Mouse (Mus musculus): ENCODE measurements at regions not wholly inside any gene's neighbourhood (a gene's known extent, or its start where the extent isn't known, plus 50 kb on each side); places are given as distances from the start of the nearest gene placed in this dataset.

GRCm38 (mm10) chr10:37668827-37669226 lies 530.1 kb upstream of the Marcks start:
- 44% methylated on average over 2 of the region's 2 CpGs for WGBS
- Histone ChIP-seq H3K4me1 (ENCODE audit: control insufficient read depth, insufficient read depth, low read length) (peaks cover 18% of the 10 kb centered on the region), H3K4me2 (ENCODE audit: low read length) (no peak overlapping the region), H3K27me3 (ENCODE audit: control insufficient read depth, insufficient read depth, low read length) (no peaks in the 10 kb centered on the region), H3K9ac (replicated peaks; ENCODE audit: low read length) (no peak overlapping the region), H3K9me3 (ENCODE audit: control insufficient read depth, low read length) (no peaks in the 10 kb centered on the region), H3K27ac (replicated peaks; ENCODE audit: low read depth, low read length) (no peak overlapping the region), H3K36me3 (ENCODE audit: control insufficient read depth, insufficient read depth, low read length) (no peaks in the 10 kb centered on the region), H3K4me3 (replicated peaks; ENCODE audit: low read depth, low read length) (no peak overlapping the region)
- ATAC-seq (ENCODE audit: low FRiP score, low TSS enrichment): no peak
- DNase-seq: peak; percentile 60

- 7% methylated on average over 7 of the region's 7 CpGs for WGBS
- Histone ChIP-seq H3K27me3 (ENCODE audit: control insufficient read depth, insufficient read depth, low read length) (no peaks in the 10 kb centered on the region), H3K4me3 (replicated peaks; ENCODE audit: low read depth, low read length) (no peak overlapping the region), H3K9me3 (ENCODE audit: control insufficient read depth, low read length) (no peaks in the 10 kb centered on the region), H3K27ac (replicated peaks; ENCODE audit: low read depth, low read length) (0 out of 2 replicates have a peak overlapping the region, but pooled peaks have one; percentile 20), H3K4me2 (ENCODE audit: low read length) (no peak overlapping the region), H3K36me3 (ENCODE audit: control insufficient read depth, insufficient read depth, low read length) (no peaks in the 10 kb centered on the region), H3K9ac (replicated peaks; ENCODE audit: low read length) (no peak overlapping the region), H3K4me1 (ENCODE audit: control insufficient read depth, insufficient read depth, low read length) (peaks cover 18% of the 10 kb centered on the region)
- ATAC-seq (ENCODE audit: low FRiP score, low TSS enrichment) (peak; percentile 75), DNase-seq (peak; percentile 45)
Observed at GRCm38 (mm10) chr10:37667031-37667745, 528.5 kb upstream of the Marcks start.

- Histone ChIP-seq H3K9me3 (ENCODE audit: control insufficient read depth, low read length) (no peaks in the 10 kb centered on the region), H3K9ac (replicated peaks; ENCODE audit: low read length) (no peak overlapping the region), H3K4me2 (ENCODE audit: low read length) (no peak overlapping the region), H3K36me3 (ENCODE audit: control insufficient read depth, insufficient read depth, low read length) (no peaks in the 10 kb centered on the region), H3K4me1 (ENCODE audit: control insufficient read depth, insufficient read depth, low read length) (peaks cover 18% of the 10 kb centered on the region), H3K27me3 (ENCODE audit: control insufficient read depth, insufficient read depth, low read length) (no peaks in the 10 kb centered on the region), H3K27ac (replicated peaks; ENCODE audit: low read depth, low read length) (no peak overlapping the region), H3K4me3 (replicated peaks; ENCODE audit: low read depth, low read length) (no peak overlapping the region)
- peak; percentile 29 for DNase-seq
- peak; percentile 35; the same call in 1 of the 2 replicates for ATAC-seq (ENCODE audit: low FRiP score, low TSS enrichment)
- WGBS: 9% methylated on average over 2 of the region's 2 CpGs
Observed at GRCm38 (mm10) chr10:37666535-37666934, 527.8 kb upstream of the Marcks start.

DNA sequence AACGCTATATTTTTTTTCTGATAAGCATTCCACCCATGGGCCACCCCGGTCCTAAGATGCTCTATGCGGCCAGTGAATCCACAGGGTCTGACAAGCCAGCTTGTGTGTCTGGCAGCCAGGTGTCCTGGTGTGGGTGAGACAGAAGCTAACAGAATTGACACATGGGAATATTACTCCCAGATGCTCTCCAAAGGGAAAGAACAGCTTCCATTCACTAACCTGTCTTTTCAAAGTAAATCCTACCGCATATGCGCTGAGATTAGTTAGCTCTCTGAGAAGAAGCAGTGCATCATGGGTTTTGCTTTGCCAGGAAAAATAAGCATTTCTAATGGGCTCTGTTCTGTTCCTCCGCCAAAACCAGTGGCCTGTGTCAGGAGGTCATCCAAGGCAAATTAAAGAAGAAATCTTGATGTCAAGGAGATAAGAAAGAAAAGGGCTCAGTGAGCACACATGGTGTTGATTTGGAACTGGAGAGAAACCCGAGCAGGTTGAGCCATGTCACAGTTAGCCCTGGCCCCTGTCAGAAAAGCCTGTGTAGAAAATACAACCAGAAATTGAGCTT lies 498.4 kb upstream of the Marcks start:
- H3K9me3 ChIP-seq (ENCODE audit: control insufficient read depth, low read length): no peaks in the 10 kb centered on the region
- no peak overlapping the region for H3K27ac ChIP-seq (replicated peaks; ENCODE audit: low read depth, low read length)
- H3K4me3 ChIP-seq (replicated peaks; ENCODE audit: low read depth, low read length): no peak overlapping the region
- no peaks in the 10 kb centered on the region for H3K27me3 ChIP-seq (ENCODE audit: control insufficient read depth, insufficient read depth, low read length)
- 48% methylated on average over 7 of the region's 7 CpGs for WGBS
- no peak for DNase-seq
- no peak for ATAC-seq (ENCODE audit: low FRiP score, low TSS enrichment)
- H3K4me1 ChIP-seq (ENCODE audit: control insufficient read depth, insufficient read depth, low read length): no peaks in the 10 kb centered on the region
- H3K4me2 ChIP-seq (ENCODE audit: low read length): no peak overlapping the region
- H3K9ac ChIP-seq (replicated peaks; ENCODE audit: low read length): no peak overlapping the region
- H3K36me3 ChIP-seq (ENCODE audit: control insufficient read depth, insufficient read depth, low read length): no peaks in the 10 kb centered on the region

DNA sequence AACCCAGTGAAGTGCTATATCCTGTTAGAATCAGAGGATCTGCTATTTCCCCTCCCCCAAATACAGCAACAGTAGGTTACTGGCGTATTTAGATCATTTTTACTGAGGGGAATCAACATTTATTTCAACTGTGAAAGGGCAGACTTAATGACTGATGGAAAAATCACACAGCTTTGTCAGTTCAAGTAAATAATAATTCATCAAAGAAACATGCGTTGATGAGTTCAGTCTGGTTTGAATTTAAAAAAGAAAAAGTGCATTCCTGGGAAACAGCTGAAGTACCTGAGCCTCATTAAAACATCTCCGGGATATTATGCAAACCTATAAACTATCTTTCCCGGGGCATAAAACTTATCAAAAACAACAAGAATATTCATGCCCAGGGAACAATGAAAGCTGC lies 497.7 kb upstream of the Marcks start:
- H3K27me3 ChIP-seq (ENCODE audit: control insufficient read depth, insufficient read depth, low read length): no peaks in the 10 kb centered on the region
- 89% methylated on average over 4 of the region's 4 CpGs for WGBS
- H3K27ac ChIP-seq (replicated peaks; ENCODE audit: low read depth, low read length): no peak overlapping the region
- no peak overlapping the region for H3K4me3 ChIP-seq (replicated peaks; ENCODE audit: low read depth, low read length)
- ATAC-seq (ENCODE audit: low FRiP score, low TSS enrichment): no peak
- no peak overlapping the region for H3K4me2 ChIP-seq (ENCODE audit: low read length)
- no peaks in the 10 kb centered on the region for H3K9me3 ChIP-seq (ENCODE audit: control insufficient read depth, low read length)
- no peaks in the 10 kb centered on the region for H3K36me3 ChIP-seq (ENCODE audit: control insufficient read depth, insufficient read depth, low read length)
- H3K9ac ChIP-seq (replicated peaks; ENCODE audit: low read length): no peak overlapping the region
- DNase-seq: no peak
- no peaks in the 10 kb centered on the region for H3K4me1 ChIP-seq (ENCODE audit: control insufficient read depth, insufficient read depth, low read length)

DNA sequence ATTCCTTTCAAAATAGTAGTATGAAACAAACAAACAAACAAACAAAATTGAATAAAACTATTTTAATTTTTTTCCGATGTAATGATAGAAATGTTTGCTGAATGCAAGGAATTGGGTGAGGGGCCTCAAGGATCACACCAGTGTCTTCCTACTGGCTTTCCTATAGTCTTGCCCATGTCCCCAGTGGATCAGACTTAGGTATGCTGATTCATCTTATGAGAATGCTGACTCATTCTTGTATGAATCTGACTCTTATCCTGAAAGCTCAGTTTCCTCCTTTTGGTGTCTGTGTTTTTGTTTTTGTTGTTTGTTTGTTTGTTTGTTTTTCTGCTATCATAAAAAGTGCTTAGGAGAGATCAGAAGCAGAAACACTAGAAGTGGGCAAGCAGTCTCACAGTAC lies 491.7 kb upstream of the Marcks start:
- 98% methylated on average over 1 of the region's 1 CpGs for WGBS
- Histone ChIP-seq H3K9me3 (ENCODE audit: control insufficient read depth, low read length) (no peaks in the 10 kb centered on the region), H3K27ac (replicated peaks; ENCODE audit: low read depth, low read length) (no peak overlapping the region), H3K36me3 (ENCODE audit: control insufficient read depth, insufficient read depth, low read length) (no peaks in the 10 kb centered on the region), H3K27me3 (ENCODE audit: control insufficient read depth, insufficient read depth, low read length) (no peaks in the 10 kb centered on the region), H3K9ac (replicated peaks; ENCODE audit: low read length) (no peak overlapping the region), H3K4me3 (replicated peaks; ENCODE audit: low read depth, low read length) (no peak overlapping the region), H3K4me2 (ENCODE audit: low read length) (no peak overlapping the region), H3K4me1 (ENCODE audit: control insufficient read depth, insufficient read depth, low read length) (no peaks in the 10 kb centered on the region)
- no peak for DNase-seq
- no peak for ATAC-seq (ENCODE audit: low FRiP score, low TSS enrichment)

DNA sequence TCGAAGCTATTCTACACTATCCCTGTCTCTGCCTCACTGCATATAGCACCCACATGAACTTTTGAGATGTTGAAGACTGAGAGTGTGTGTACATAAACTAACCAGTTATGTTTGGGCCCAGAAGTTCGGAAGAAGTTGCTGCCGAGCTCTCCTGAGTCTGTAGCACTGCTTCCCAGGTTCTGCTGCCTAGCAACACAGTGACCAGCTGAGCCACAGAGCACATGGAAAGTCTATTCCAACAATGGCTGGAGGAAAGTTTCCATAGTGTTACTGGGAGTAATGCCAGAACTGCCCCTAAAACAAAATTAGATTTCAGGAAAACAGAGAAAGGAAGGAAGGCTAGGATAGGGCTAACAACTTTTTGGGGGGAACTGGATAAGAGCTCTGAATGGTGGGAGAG lies 489.2 kb upstream of the Marcks start:
- no peaks in the 10 kb centered on the region for H3K4me1 ChIP-seq (ENCODE audit: control insufficient read depth, insufficient read depth, low read length)

DNA sequence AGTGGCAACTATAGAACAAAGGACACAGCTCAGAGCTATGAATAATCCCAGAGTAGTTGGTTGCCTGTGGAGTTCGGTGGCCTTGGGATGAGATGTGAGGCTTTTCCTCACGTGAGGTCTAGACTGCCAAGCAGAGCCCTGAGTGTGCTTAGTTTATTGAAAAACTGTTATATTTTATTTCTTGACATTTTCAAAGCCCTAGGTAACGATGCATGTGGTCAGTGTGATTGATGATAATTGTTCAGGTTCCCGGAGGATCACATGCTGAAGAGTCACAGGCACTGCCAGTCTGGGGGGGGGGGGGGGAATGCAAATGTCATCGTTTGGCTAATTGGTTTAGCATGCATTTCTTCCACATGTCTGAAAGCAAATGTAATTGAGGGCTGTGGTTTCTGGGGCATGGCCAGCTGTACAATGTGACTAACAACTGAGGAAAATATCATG lies 488.1 kb upstream of the Marcks start:
- no peaks in the 10 kb centered on the region for H3K36me3 ChIP-seq (ENCODE audit: control insufficient read depth, insufficient read depth, low read length)
- no peaks in the 10 kb centered on the region for H3K4me1 ChIP-seq (ENCODE audit: control insufficient read depth, insufficient read depth, low read length)
- ATAC-seq (ENCODE audit: low FRiP score, low TSS enrichment) (peak; percentile 66), DNase-seq (peak; percentile 26)
- H3K27me3 ChIP-seq (ENCODE audit: control insufficient read depth, insufficient read depth, low read length): no peaks in the 10 kb centered on the region
- no peak overlapping the region for H3K4me2 ChIP-seq (ENCODE audit: low read length)
- H3K9me3 ChIP-seq (ENCODE audit: control insufficient read depth, low read length): no peaks in the 10 kb centered on the region
- whole genome bisulfite sequencing: 43% methylated on average over 5 of the region's 5 CpGs
- no peak overlapping the region for H3K9ac ChIP-seq (replicated peaks; ENCODE audit: low read length)
- no peak overlapping the region for H3K4me3 ChIP-seq (replicated peaks; ENCODE audit: low read depth, low read length)
- no peak overlapping the region for H3K27ac ChIP-seq (replicated peaks; ENCODE audit: low read depth, low read length)

More for the DNA sequence above, 489.2 kb upstream of the Marcks start:
- no peak overlapping the region for H3K4me2 ChIP-seq (ENCODE audit: low read length)
- no peaks in the 10 kb centered on the region for H3K27me3 ChIP-seq (ENCODE audit: control insufficient read depth, insufficient read depth, low read length)
- H3K27ac ChIP-seq (replicated peaks; ENCODE audit: low read depth, low read length): no peak overlapping the region
- H3K9me3 ChIP-seq (ENCODE audit: control insufficient read depth, low read length): no peaks in the 10 kb centered on the region
- WGBS: 69% methylated on average over 3 of the region's 3 CpGs
- DNase-seq: peak; percentile 38
- no peak overlapping the region for H3K9ac ChIP-seq (replicated peaks; ENCODE audit: low read length)
- no peaks in the 10 kb centered on the region for H3K36me3 ChIP-seq (ENCODE audit: control insufficient read depth, insufficient read depth, low read length)
- ATAC-seq (ENCODE audit: low FRiP score, low TSS enrichment): no peak
- H3K4me3 ChIP-seq (replicated peaks; ENCODE audit: low read depth, low read length): no peak overlapping the region

Measured in midbrain, embryonic 14.5 days (tissue).